In the genomic region with DNA sequence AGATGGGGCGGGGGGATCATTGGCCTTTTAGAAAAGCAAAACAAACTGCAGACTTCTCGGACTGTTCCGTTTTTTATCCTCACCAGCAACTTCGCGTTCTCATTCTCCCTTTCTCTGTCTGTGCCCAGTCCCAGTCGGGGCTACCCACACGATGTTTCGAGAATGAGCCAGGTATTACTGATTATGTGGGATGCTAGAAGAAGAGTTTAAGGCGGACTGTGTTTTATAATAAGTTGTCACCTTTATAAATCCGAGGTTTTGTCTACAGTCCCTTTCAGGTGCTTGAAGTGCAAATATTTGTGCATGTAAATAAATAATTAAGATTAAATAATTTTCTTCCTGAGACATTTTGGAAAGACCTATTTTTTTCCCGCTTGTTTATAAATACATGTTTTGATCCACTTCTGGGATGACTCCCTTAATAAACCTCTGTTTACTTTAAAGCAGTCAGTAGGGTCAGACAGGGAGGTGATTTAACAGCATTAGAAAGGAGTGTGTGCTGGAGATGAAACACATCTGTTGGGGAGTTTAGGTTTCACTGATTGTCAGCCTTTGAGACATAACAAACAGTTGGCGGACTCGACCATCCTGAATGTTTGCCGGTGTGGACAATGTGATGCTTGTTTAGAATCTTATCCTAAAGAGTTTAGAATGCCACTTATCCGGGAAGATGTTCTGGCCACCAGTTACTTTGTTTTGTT, we compare ENCODE assay signal across 8 mouse cellular contexts. TPM values are rescaled to one million over a fixed set of nuclear protein-coding genes. Genes with fewer than 3 reads are reported as not detected.
DNase-seq lines count a peak whose midpoint lies in the region; ATAC-seq lines count a peak whose summit lies in the region.

No protein-coding gene starts in this region.

- no peak for DNase-seq in kidney, adult 18-20 months
- peak; percentile 35 for DNase-seq in midbrain, embryonic 14.5 days
- no peak for DNase-seq in frontal cortex, postnatal 25 days (ENCODE audit: low spot score in 2 of 2)
- DNase-seq in adrenal gland, adult (ENCODE audit: inconsistent age in 2 of 2, low spot score in 1 of 2), result no peak
- DNase-seq in cerebellum, postnatal 10 days, result no peak

- H3K4me3 ChIP-seq in kidney, embryonic 15.5 days (replicated peaks), result peak overlapping the region; percentile 81
- H3K4me3 ChIP-seq in brown adipose tissue, adult 24 weeks (ENCODE audit: insufficient read depth, low read depth, low read length), result peak overlapping the region; percentile 88
- peak overlapping the region; percentile 59 for H3K4me3 ChIP-seq in hindbrain, embryonic 15.5 days
- peak overlapping the region; percentile 46 for H3K4me3 ChIP-seq in midbrain, embryonic 14.5 days (replicated peaks; ENCODE audit: low read depth, low read length)

- peak overlapping the region; percentile 77 for H3K9ac ChIP-seq in kidney, embryonic 15.5 days
- H3K9ac ChIP-seq in hindbrain, embryonic 15.5 days, result peak overlapping the region; percentile 69
- H3K9ac ChIP-seq in midbrain, embryonic 14.5 days (replicated peaks; ENCODE audit: low read length), result peak overlapping the region; percentile 44

- H3K27me3 ChIP-seq in kidney, embryonic 15.5 days, result no peaks in the 10 kb centered on the region
- no peaks in the 10 kb centered on the region for H3K27me3 ChIP-seq in hindbrain, embryonic 15.5 days
- H3K27me3 ChIP-seq in midbrain, embryonic 14.5 days (ENCODE audit: control insufficient read depth, insufficient read depth, low read length), result no peaks in the 10 kb centered on the region

- no peak for ATAC-seq in kidney, embryonic 15.5 days (replicated peaks; ENCODE audit: low FRiP score)
- no peak for ATAC-seq in hindbrain, embryonic 15.5 days (ENCODE audit: low FRiP score, low read depth)
- ATAC-seq in midbrain, embryonic 14.5 days (ENCODE audit: low FRiP score, low TSS enrichment), result no peak

- peaks cover 8% of the 10 kb centered on the region for H3K4me1 ChIP-seq in kidney, embryonic 15.5 days
- peaks cover 5% of the 10 kb centered on the region; the same call in 1 of the 2 replicates for H3K4me1 ChIP-seq in brown adipose tissue, adult 24 weeks (ENCODE audit: control insufficient read depth, insufficient read depth, insufficient read length, low read length)
- peaks cover 10% of the 10 kb centered on the region for H3K4me1 ChIP-seq in hindbrain, embryonic 15.5 days (replicated peaks)
- peaks cover 8% of the 10 kb centered on the region; the same call in 1 of the 2 replicates for H3K4me1 ChIP-seq in midbrain, embryonic 14.5 days (ENCODE audit: control insufficient read depth, insufficient read depth, low read length)

- 4% methylated on average over 15 of the region's 15 CpGs for WGBS in kidney, embryonic 15.5 days
- WGBS in hindbrain, embryonic 15.5 days, result 11% methylated on average over 15 of the region's 15 CpGs
- 13% methylated on average over 15 of the region's 15 CpGs for WGBS in midbrain, embryonic 14.5 days

- H3K36me3 ChIP-seq in kidney, embryonic 15.5 days, result no peaks in the 10 kb centered on the region
- no peaks in the 10 kb centered on the region for H3K36me3 ChIP-seq in hindbrain, embryonic 15.5 days
- no peaks in the 10 kb centered on the region for H3K36me3 ChIP-seq in midbrain, embryonic 14.5 days (ENCODE audit: control insufficient read depth, insufficient read depth, low read length)

- H3K27ac ChIP-seq in kidney, embryonic 15.5 days, result peak overlapping the region; percentile 81
- no peak overlapping the region for H3K27ac ChIP-seq in brown adipose tissue, adult 24 weeks (replicated peaks; ENCODE audit: low read depth, low read length)
- H3K27ac ChIP-seq in hindbrain, embryonic 15.5 days (replicated peaks), result peak overlapping the region; percentile 76
- no peak overlapping the region for H3K27ac ChIP-seq in midbrain, embryonic 14.5 days (replicated peaks; ENCODE audit: low read depth, low read length)

- no peaks in the 10 kb centered on the region for H3K9me3 ChIP-seq in kidney, embryonic 15.5 days (replicated peaks)
- no peaks in the 10 kb centered on the region for H3K9me3 ChIP-seq in hindbrain, embryonic 15.5 days
- H3K9me3 ChIP-seq in midbrain, embryonic 14.5 days (ENCODE audit: control insufficient read depth, low read length), result no peaks in the 10 kb centered on the region

- peak overlapping the region; percentile 80 for H3K4me2 ChIP-seq in kidney, embryonic 15.5 days
- peak overlapping the region; percentile 83 for H3K4me2 ChIP-seq in hindbrain, embryonic 15.5 days
- H3K4me2 ChIP-seq in midbrain, embryonic 14.5 days (ENCODE audit: low read length), result peak overlapping the region; percentile 52

RNA-seq across cellular contexts. Expression of gene Micu1, which starts 0.9 kb away (rescaled TPM):
- polyA plus RNA-seq in kidney, embryonic 15.5 days (2015; fragmentation: Nextera tagmentation; extraction: Ambion mirVana), result 78.1 and 83.8 TPM in 2 replicates
- 41.8 and 46.8 TPM in 2 replicates for polyA plus RNA-seq in brown adipose tissue, adult 24 weeks (2012; ENCODE audit: insufficient read depth, insufficient read length, missing spikeins)
- polyA plus RNA-seq in hindbrain, embryonic 15.5 days (2015; fragmentation: Nextera tagmentation; extraction: Ambion mirVana), result 79.7 and 80.0 TPM in 2 replicates
- polyA plus RNA-seq in midbrain, embryonic 14.5 days (2014; fragmentation: Nextera tagmentation; extraction: Ambion mirVana), result 58.2 and 69.3 TPM in 2 replicates

Comparison
In these comparisons a context has a peak if more than half of its experiments do, and no peak if none do; other contexts are left out.
1. H3K27ac ChIP-seq: peak in kidney, embryonic 15.5 days (single experiment) and hindbrain, embryonic 15.5 days (single experiment); none in brown adipose tissue, adult 24 weeks (single experiment) and midbrain, embryonic 14.5 days (single experiment).
2. Peak in every context shown above with its lines, with median percentiles within 50 percentile points of each other: H3K4me2 ChIP-seq, H3K4me3 ChIP-seq and H3K9ac ChIP-seq.